8 mouse cellular contexts compared by ENCODE assay signal in the genomic region with DNA sequence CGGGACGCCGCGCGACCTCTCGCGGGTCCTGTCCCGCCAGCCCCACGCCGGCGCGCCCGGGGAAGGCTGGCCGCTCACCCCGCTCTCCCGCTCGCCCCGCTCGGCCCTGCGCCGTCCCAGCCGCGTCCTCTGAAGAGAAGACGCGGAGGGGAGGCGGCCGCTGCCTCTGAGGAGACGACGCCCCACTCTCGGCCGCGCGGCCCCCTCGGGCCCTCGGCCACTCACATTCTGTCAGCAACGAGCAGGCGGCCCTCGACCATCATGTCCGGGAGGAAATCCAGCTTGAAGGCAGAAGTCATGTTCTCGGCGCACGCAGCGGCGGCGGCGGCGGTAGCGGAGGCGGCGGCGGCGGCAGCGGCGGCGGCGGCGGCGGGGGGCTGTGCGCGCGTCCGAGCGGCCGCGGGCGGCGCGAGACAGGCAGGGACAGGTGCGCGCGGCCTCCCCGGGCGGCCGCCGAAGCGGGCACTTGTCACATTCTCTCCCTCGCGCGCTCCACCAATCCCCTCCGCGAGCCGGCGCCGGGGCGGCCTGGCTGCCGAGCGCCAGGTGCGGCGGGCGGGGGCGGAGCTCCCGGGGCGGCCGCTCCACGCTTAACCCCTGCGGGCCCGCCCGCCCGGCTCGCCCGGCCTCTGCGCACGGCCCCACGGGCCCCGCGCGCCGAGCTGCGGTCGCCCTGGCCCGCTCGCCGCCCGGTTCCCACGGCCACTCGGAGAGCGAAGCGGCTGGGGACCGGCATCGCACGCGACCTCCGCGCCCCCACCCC.
DNase-seq lines count a peak whose midpoint lies in the region; ATAC-seq and TF ChIP-seq lines count a peak whose summit lies in the region.

No protein-coding gene starts in this region.

- H3K4me2 ChIP-seq in embryonic facial prominence, embryonic 11.5 days (ENCODE audit: low read depth, low read length), result peak overlapping the region; percentile 95
- H3K4me2 ChIP-seq in heart, embryonic 13.5 days, result peak overlapping the region; percentile 86
- H3K4me2 ChIP-seq in kidney, embryonic 16.5 days (replicated peaks; ENCODE audit: low read depth, low read length), result peak overlapping the region; percentile 96

- H3K4me3 ChIP-seq in embryonic facial prominence, embryonic 11.5 days (ENCODE audit: low read depth, low read length), result peak overlapping the region; percentile 71
- peak overlapping the region; percentile 84 for H3K4me3 ChIP-seq in heart, embryonic 13.5 days
- peak overlapping the region; percentile 83 for H3K4me3 ChIP-seq in kidney, embryonic 16.5 days (ENCODE audit: low read length)
- H3K4me3 ChIP-seq in lung, adult 2 months (replicated peaks; ENCODE audit: extremely low read depth, low read depth, low read length), result peak overlapping the region; percentile 82
- peak overlapping the region; percentile 99 for H3K4me3 ChIP-seq in olfactory bulb, adult 2 months (ENCODE audit: insufficient read depth, low read depth, low read length)

- H3K36me3 ChIP-seq in embryonic facial prominence, embryonic 11.5 days (replicated peaks; ENCODE audit: control insufficient read depth, insufficient read depth, low read depth, low read length), result no peaks in the 10 kb centered on the region
- H3K36me3 ChIP-seq in heart, embryonic 13.5 days, result no peaks in the 10 kb centered on the region
- no peaks in the 10 kb centered on the region for H3K36me3 ChIP-seq in kidney, embryonic 16.5 days (ENCODE audit: insufficient read depth, low read length)

- H3K9me3 ChIP-seq in embryonic facial prominence, embryonic 11.5 days (replicated peaks; ENCODE audit: control insufficient read depth, low read length), result no peaks in the 10 kb centered on the region
- no peaks in the 10 kb centered on the region for H3K9me3 ChIP-seq in heart, embryonic 13.5 days
- no peaks in the 10 kb centered on the region for H3K9me3 ChIP-seq in kidney, embryonic 16.5 days (ENCODE audit: low read length)

- ATAC-seq in embryonic facial prominence, embryonic 11.5 days (replicated peaks; ENCODE audit: insufficient number of reproducible peaks, low FRiP score, low TSS enrichment, low read depth), result peak; percentile 87
- ATAC-seq in heart, embryonic 13.5 days (ENCODE audit: extremely low read depth, insufficient number of reproducible peaks, low FRiP score, low TSS enrichment), result peak; percentile 75
- ATAC-seq in kidney, embryonic 16.5 days (ENCODE audit: low FRiP score, low TSS enrichment), result peak; percentile 96

- peak overlapping the region; percentile 70 for H3K27ac ChIP-seq in embryonic facial prominence, embryonic 11.5 days (replicated peaks; ENCODE audit: low read depth, low read length)
- peak overlapping the region; percentile 88 for H3K27ac ChIP-seq in heart, embryonic 13.5 days (replicated peaks)
- H3K27ac ChIP-seq in kidney, embryonic 16.5 days (ENCODE audit: low read length), result peak overlapping the region; percentile 53; the same call in 1 of the 2 replicates
- peak overlapping the region; percentile 99 for H3K27ac ChIP-seq in olfactory bulb, adult 2 months (ENCODE audit: insufficient read depth, low read depth, low read length)

- H3K9ac ChIP-seq in embryonic facial prominence, embryonic 11.5 days (replicated peaks; ENCODE audit: low read length), result peak overlapping the region; percentile 70
- H3K9ac ChIP-seq in heart, embryonic 13.5 days, result peak overlapping the region; percentile 95
- H3K9ac ChIP-seq in kidney, embryonic 16.5 days (replicated peaks; ENCODE audit: low read length), result peak overlapping the region; percentile 82

- DNase-seq in 3134 (ENCODE audit: extremely low read depth, insufficient read length, low spot score), result peak; percentile 81
- DNase-seq in adrenal gland, postnatal 10 days, result peak; percentile 82
- DNase-seq in embryonic facial prominence, embryonic 11.5 days (ENCODE audit: low spot score), result peak; percentile 81
- peak; percentile 69 for DNase-seq in lung, adult 2 months
- DNase-seq in testis, postnatal 14 days (ENCODE audit: low spot score), result peak; percentile 87

- TF ChIP-seq CTCF in lung, adult 2 months (IDR thresholded peaks at IDR 0.05; ENCODE audit: insufficient read depth, low read length), result no peak
- TF ChIP-seq CTCF in olfactory bulb, adult 2 months (IDR thresholded peaks at IDR 0.05; ENCODE audit: insufficient read depth, low read depth, low read length), result no peak

- WGBS in embryonic facial prominence, embryonic 11.5 days, result 0% methylated on average over 52 of the region's 124 CpGs
- WGBS in heart, embryonic 13.5 days, result 0% methylated on average over 88 of the region's 124 CpGs
- 0% methylated on average over 73 of the region's 124 CpGs for WGBS in kidney, embryonic 16.5 days
- under 1% methylated on average over 106 of the region's 124 CpGs for whole genome bisulfite sequencing in lung, adult 2 months
- under 1% methylated on average over 124 of the region's 124 CpGs for WGBS in olfactory bulb, adult 2 months

- H3K4me1 ChIP-seq in embryonic facial prominence, embryonic 11.5 days (ENCODE audit: control insufficient read depth, insufficient read depth, low read length), result no peaks in the 10 kb centered on the region
- H3K4me1 ChIP-seq in heart, embryonic 13.5 days, result peaks cover 47% of the 10 kb centered on the region
- H3K4me1 ChIP-seq in kidney, embryonic 16.5 days (ENCODE audit: insufficient read depth, low read length), result peaks cover 7% of the 10 kb centered on the region
- H3K4me1 ChIP-seq in lung, adult 2 months (ENCODE audit: control insufficient read depth, insufficient read depth, low read length), result no peaks in the 10 kb centered on the region; the same call in 1 of the 2 replicates
- H3K4me1 ChIP-seq in olfactory bulb, adult 2 months (ENCODE audit: control insufficient read depth, insufficient read depth, low read length), result peaks cover 8% of the 10 kb centered on the region

- no peak for TF ChIP-seq POLR2A in lung, adult 2 months (IDR thresholded peaks at IDR 0.05; ENCODE audit: borderline replicate concordance, extremely low read depth, low read depth, low read length)
- peak; percentile 33; the same call in 1 of the 2 replicates for TF ChIP-seq POLR2A in olfactory bulb, adult 2 months (IDR thresholded peaks at IDR 0.05; ENCODE audit: insufficient read depth, low read depth, low read length)

- 0 out of 2 replicates have a peak, but pooled peaks cover 2% of the 10 kb centered on the region for H3K27me3 ChIP-seq in embryonic facial prominence, embryonic 11.5 days (ENCODE audit: control insufficient read depth, insufficient read depth, low read length)
- H3K27me3 ChIP-seq in heart, embryonic 13.5 days (replicated peaks), result no peaks in the 10 kb centered on the region
- H3K27me3 ChIP-seq in kidney, embryonic 16.5 days (ENCODE audit: insufficient read depth, low read length), result peaks cover 16% of the 10 kb centered on the region

Comparison
In these comparisons a context has a peak if more than half of its experiments do, and no peak if none do; other contexts are left out.
1. Peak in every context shown above with its lines: DNase-seq, ATAC-seq, H3K4me3 ChIP-seq and H3K27ac ChIP-seq.